ENCODE assay signal across 13 mouse cellular contexts in the genomic region with DNA sequence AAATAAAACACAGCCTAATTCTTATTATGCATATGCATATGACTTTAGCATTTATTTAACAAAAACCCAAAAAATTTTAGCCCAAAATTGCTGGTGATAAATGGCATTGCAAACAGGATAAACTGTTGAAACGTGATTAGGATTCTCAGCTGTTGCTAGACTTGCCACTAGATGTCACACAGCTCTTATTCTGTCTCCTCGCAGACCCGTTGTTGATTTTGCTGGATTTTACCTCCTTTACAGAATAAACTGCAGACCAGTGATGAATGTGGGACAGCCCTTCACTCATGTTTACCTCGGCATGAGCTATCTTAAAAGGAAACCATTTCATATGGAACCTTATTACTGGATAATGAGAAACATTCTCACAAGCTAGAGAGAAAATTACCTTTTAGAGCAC.
A peak's percentile ranks its signal among the peaks of the same experiment; 100 is the strongest.
DNase-seq lines count a peak whose midpoint lies in the region; ATAC-seq lines count a peak whose summit lies in the region.
"Had no signal": no experiment of that assay in that cellular context is flagged by ENCODE, and none has a peak within 500 bp of the region (broad histone marks: within the 10 kb centered on the region; RNA-seq: fewer than 3 reads in every experiment).

No protein-coding gene starts in this region.

- H3K9me3 ChIP-seq in forebrain, embryonic 13.5 days (replicated peaks): no peaks in the 10 kb centered on the region
- no peaks in the 10 kb centered on the region for H3K9me3 ChIP-seq in forebrain, embryonic 11.5 days (ENCODE audit: control insufficient read depth, low read length)
- no peaks in the 10 kb centered on the region for H3K9me3 ChIP-seq in limb, embryonic 13.5 days
- no peaks in the 10 kb centered on the region for H3K9me3 ChIP-seq in limb, embryonic 10.5 days (replicated peaks)
- H3K9me3 ChIP-seq in hindbrain, embryonic 12.5 days (replicated peaks): no peaks in the 10 kb centered on the region
- H3K9me3 ChIP-seq: lung, embryonic 15.5 days had no signal

- no peaks in the 10 kb centered on the region for H3K27me3 ChIP-seq in forebrain, embryonic 13.5 days
- no peaks in the 10 kb centered on the region for H3K27me3 ChIP-seq in forebrain, embryonic 11.5 days (ENCODE audit: control insufficient read depth, insufficient read depth, low read length)
- H3K27me3 ChIP-seq in limb, embryonic 13.5 days: no peaks in the 10 kb centered on the region
- H3K27me3 ChIP-seq in limb, embryonic 10.5 days (ENCODE audit: low read depth, poor library complexity, severe bottlenecking): no peaks in the 10 kb centered on the region
- H3K27me3 ChIP-seq in hindbrain, embryonic 12.5 days: no peaks in the 10 kb centered on the region
- H3K27me3 ChIP-seq: lung, embryonic 15.5 days had no signal

- H3K27ac ChIP-seq in forebrain, embryonic 13.5 days: no peak overlapping the region
- no peak overlapping the region for H3K27ac ChIP-seq in forebrain, embryonic 11.5 days (ENCODE audit: low read depth, low read length)
- H3K27ac ChIP-seq in limb, embryonic 13.5 days: no peak overlapping the region
- H3K27ac ChIP-seq in limb, embryonic 10.5 days: no peak overlapping the region
- H3K27ac ChIP-seq in hindbrain, embryonic 12.5 days: no peak overlapping the region
- H3K27ac ChIP-seq: lung, embryonic 15.5 days had no signal

- no peak overlapping the region for H3K9ac ChIP-seq in forebrain, embryonic 13.5 days
- no peak overlapping the region for H3K9ac ChIP-seq in forebrain, embryonic 11.5 days (ENCODE audit: low read length)
- H3K9ac ChIP-seq in limb, embryonic 13.5 days: no peak overlapping the region
- no peak overlapping the region for H3K9ac ChIP-seq in hindbrain, embryonic 12.5 days
- H3K9ac ChIP-seq: lung, embryonic 15.5 days had no signal

- H3K4me1 ChIP-seq in forebrain, embryonic 13.5 days: no peaks in the 10 kb centered on the region
- no peaks in the 10 kb centered on the region for H3K4me1 ChIP-seq in forebrain, embryonic 11.5 days (replicated peaks; ENCODE audit: control insufficient read depth, insufficient read depth, low read length)
- no peaks in the 10 kb centered on the region for H3K4me1 ChIP-seq in limb, embryonic 13.5 days
- H3K4me1 ChIP-seq in limb, embryonic 10.5 days: no peaks in the 10 kb centered on the region
- no peaks in the 10 kb centered on the region for H3K4me1 ChIP-seq in hindbrain, embryonic 12.5 days
- H3K4me1 ChIP-seq: lung, embryonic 15.5 days had no signal

- no peak for DNase-seq in forebrain, embryonic 11.5 days (ENCODE audit: low spot score)
- no peak for DNase-seq in limb, embryonic 10.5 days (ENCODE audit: low spot score)
- peak; percentile 66 for DNase-seq in brain, adult 2 months (ENCODE audit: low read depth, low spot score)
- peak; percentile 6 to 29 for DNase-seq in layer of hippocampus, postnatal 10 days (ENCODE audit: low spot score in 2 of 2)
- no peak for DNase-seq in adrenal gland, adult 2 months
- DNase-seq: cerebellum, adult 9-11 months; heart, postnatal 10 days had no signal

- H3K4me3 ChIP-seq in forebrain, embryonic 13.5 days: no peak overlapping the region
- no peak overlapping the region for H3K4me3 ChIP-seq in forebrain, embryonic 11.5 days (ENCODE audit: low read depth, low read length)
- no peak overlapping the region for H3K4me3 ChIP-seq in limb, embryonic 13.5 days
- H3K4me3 ChIP-seq in limb, embryonic 10.5 days: no peak overlapping the region
- no peak overlapping the region for H3K4me3 ChIP-seq in hindbrain, embryonic 12.5 days
- H3K4me3 ChIP-seq: lung, embryonic 15.5 days; myocyte had no signal

- no peaks in the 10 kb centered on the region for H3K36me3 ChIP-seq in forebrain, embryonic 13.5 days (ENCODE audit: poor library complexity, severe bottlenecking)
- H3K36me3 ChIP-seq in forebrain, embryonic 11.5 days (ENCODE audit: control insufficient read depth, insufficient read depth, low read length): no peaks in the 10 kb centered on the region
- no peaks in the 10 kb centered on the region for H3K36me3 ChIP-seq in limb, embryonic 13.5 days
- no peaks in the 10 kb centered on the region for H3K36me3 ChIP-seq in limb, embryonic 10.5 days
- H3K36me3 ChIP-seq in hindbrain, embryonic 12.5 days: no peaks in the 10 kb centered on the region
- H3K36me3 ChIP-seq: lung, embryonic 15.5 days had no signal

- 0 out of 2 replicates have a peak, but pooled peaks have one; percentile 51 for ATAC-seq in forebrain, embryonic 13.5 days
- no peak for ATAC-seq in forebrain, embryonic 11.5 days (replicated peaks; ENCODE audit: low FRiP score)
- peak; percentile 59; the same call in 1 of the 2 replicates for ATAC-seq in limb, embryonic 13.5 days (ENCODE audit: low FRiP score, low read depth)
- ATAC-seq in hindbrain, embryonic 12.5 days (ENCODE audit: low FRiP score): no peak
- ATAC-seq: activated CD4-positive, CD25-positive, alpha-beta regulatory T cell, adult 4 months had no signal

- H3K4me2 ChIP-seq in forebrain, embryonic 13.5 days: no peak overlapping the region
- no peak overlapping the region for H3K4me2 ChIP-seq in forebrain, embryonic 11.5 days (ENCODE audit: low read depth, low read length, severe bottlenecking)
- H3K4me2 ChIP-seq in limb, embryonic 13.5 days (replicated peaks): no peak overlapping the region
- no peak overlapping the region for H3K4me2 ChIP-seq in hindbrain, embryonic 12.5 days (replicated peaks)
- H3K4me2 ChIP-seq: lung, embryonic 15.5 days had no signal

- WGBS in forebrain, embryonic 13.5 days: 40% methylated on average over 4 of the region's 4 CpGs
- WGBS in forebrain, embryonic 11.5 days: 39% methylated on average over 4 of the region's 4 CpGs
- 16% methylated on average over 4 of the region's 4 CpGs for WGBS in limb, embryonic 13.5 days
- WGBS in limb, embryonic 10.5 days: 33% methylated on average over 4 of the region's 4 CpGs
- 34% methylated on average over 4 of the region's 4 CpGs for WGBS in hindbrain, embryonic 12.5 days

Comparison
In these comparisons a context has a peak if more than half of its experiments do, and no peak if none do; other contexts are left out.
1. ATAC-seq: peak in forebrain, embryonic 13.5 days (single experiment) and limb, embryonic 13.5 days (single experiment); none in forebrain, embryonic 11.5 days (single experiment) and hindbrain, embryonic 12.5 days (single experiment).
2. DNase-seq: peak in brain, adult 2 months (single experiment) and layer of hippocampus, postnatal 10 days (2 of 2); none in forebrain, embryonic 11.5 days (single experiment), limb, embryonic 10.5 days (single experiment) and adrenal gland, adult 2 months (single experiment).